Mouse (Mus musculus) lung, postnatal 0 days (tissue): ENCODE data around the gene Cc2d2b.

ENCODE experiments used
- CTCF ChIP-seq: IDR thresholded peaks from 2 replicates; pipeline ENCODE4 v1.5.1; 2016; ENCODE audit warnings: antibody characterized with exemption, mild to moderate bottlenecking
- EP300 ChIP-seq: IDR thresholded peaks from 2 replicates; pipeline ENCODE4 v1.6.1; 2016; ENCODE audit warnings: antibody characterized with exemption, mild to moderate bottlenecking, control low read depth

DNA sequence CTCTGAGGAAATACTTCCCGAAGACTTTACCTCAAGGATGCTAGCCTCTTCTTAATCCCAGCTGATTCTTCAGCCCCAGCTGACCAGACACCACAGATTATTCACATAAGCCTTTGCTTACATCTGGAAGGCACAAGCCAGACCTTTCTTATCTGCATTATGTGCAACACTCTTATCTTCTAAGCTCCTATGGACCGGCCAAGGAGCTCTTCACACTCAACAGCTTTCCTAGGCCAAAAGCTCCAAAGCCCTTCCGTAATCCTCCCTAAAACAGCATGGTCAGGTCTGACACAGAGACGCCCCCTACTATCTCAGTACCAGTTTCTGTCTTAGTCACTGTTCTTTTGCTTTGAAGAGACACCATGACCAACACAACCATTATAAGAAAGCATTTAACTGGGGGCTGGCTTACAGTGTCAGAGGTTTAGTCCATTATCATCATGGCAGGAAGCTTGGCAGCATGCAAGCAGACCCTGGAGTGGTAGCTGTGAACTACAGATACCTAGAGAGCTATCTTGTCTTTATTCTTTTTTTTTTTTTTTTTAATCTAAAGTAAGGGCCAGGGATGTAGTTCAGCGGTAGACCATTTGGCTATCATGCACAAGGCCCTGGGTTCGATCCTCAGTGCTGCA, 69.5 kb downstream of the Cc2d2b start:
- TF ChIP-seq CTCF (no peak), EP300 (no peak)
